Mouse (Mus musculus) heart, postnatal 25 days (tissue): ENCODE measurements at regions not wholly inside any gene's neighbourhood (a gene's known extent, or its start where the extent isn't known, plus 50 kb on each side); places are given as distances from the start of the nearest gene placed in this dataset.
A peak's percentile ranks its signal among the peaks of the same experiment; 100 is the strongest.
"Not testable (repeated sequence)": the region's sequence is repeated elsewhere in the genome, so short reads cannot be mapped to it uniquely, and the experiment has no call there.

Experiments
- DNase-seq: peaks from one replicate; pipeline ENCODE4 v3.0.0; 2022; ENCODE audit warnings: low spot score
- intact Hi-C: fragments of 180-260 bp; cut with DNase I; formaldehyde crosslinking; loops from one replicate; pipeline ENCODE4 v1.15.1; 2025

DNA sequence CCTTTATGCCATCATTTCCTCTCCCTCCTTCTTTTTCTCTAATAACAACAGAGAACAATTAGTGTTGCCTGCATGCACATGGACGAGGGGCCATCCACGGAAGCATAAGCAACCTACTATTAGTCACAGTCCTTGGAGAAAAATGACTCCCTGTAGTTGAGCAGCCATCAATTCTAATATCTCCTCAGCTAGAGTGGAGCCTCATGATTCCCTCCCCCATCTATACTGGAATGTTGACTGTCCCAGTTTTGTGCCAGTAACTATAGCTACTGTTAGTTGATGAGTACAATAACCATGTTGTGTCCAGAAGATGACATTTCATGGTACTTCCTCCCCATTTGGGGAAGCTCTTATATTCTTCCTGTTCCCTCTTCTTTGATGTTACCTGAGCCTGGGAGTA, 64.3 kb upstream of the Rtn4 start:
- no peak for DNase-seq
- intact Hi-C loops: no loop called here

DNA sequence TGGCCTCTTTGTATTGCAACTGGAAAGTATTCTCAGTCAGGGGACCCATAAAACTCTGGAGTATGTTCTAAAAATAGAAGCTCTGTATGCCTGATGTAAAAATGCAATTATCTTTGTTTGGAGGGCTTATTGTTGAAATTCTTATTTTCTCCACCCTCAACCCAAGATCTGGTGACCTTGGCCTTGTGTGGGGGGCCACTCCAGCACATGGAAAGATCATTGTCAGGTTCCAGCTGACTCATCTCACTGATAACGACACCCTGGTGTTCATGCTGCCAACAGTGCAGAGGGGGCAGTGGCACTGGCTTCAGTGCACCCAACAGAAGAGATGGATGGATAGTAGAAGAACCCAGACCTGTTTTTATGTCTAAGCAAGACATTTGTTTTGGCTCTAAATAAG, 60.3 kb upstream of the Rtn4 start:
- intact Hi-C loops: no loop called here
- DNase-seq: no peak

DNA sequence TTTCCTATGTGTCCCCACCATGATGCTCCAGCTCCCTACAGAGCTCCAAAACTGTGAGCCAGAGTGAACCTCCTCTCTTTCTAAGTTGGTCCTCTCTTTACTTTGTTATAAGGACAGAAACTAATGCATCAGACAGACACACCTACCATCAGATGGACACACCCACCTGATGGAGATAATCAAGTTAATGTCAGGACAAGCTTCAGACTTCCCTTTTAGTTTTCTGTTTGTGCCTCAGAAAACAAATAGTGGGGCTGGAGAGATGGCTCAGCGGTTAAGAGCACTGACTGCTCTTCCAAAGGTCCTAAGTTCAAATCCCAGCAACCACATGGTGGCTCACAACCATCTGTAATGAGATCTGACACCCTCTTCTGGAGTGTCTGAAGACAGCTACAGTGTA, 59.5 kb upstream of the Rtn4 start:
- DNase-seq, intact Hi-C loops: not testable (repeated sequence)

DNA sequence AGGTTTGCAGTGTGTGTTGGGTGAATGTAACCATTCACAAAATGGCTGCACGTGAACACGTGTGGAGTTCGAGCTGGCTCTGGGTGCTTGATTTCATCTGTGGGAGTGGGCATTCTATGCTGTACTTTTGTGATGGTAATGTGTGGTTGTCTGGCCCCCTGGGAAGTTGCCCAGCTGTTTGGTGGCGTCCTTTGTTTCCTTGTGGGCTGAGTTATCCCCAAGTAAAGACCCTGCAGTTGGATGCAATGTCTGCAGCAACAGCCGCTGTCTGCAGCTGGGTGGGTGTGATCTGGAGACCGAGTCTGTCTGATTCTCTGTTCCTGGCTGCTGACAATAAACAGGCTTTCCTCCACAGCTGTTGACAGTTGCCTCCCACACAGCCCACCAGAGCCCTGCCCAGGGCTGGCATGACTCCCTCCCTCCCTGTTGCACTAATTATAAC, 56.0 kb upstream of the Rtn4 start:
- peak; percentile 27 for DNase-seq
- intact Hi-C loops: no loop called here

DNA sequence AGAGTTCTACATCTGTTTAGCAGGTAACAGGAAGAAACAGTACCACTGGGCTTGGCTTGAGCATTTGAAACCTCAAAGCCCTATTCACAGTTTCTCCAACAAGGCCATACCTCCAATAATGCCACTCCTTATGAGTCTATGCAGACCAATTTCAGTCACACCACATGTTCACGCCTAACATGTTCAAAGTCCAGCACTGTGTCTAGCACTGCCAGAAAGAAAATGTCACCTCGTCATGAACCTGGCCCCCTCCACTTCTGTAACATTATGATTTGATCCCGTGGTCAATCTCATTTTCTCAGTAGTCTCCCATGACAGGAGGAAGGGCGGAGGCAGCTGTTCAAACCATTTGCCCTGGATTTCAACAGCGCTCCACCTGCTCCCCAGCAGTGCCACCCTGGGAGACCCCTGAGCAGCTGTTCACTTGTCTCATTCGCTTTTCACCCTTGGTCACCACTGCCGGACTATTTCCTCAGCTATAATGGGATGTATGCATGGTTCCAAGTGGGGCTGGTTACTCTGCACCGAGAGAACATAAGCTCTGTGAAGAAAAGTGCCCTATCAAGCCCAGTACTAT, 54.6 kb upstream of the Rtn4 start:
- intact Hi-C loops: no loop called here
- DNase-seq: no peak

DNA sequence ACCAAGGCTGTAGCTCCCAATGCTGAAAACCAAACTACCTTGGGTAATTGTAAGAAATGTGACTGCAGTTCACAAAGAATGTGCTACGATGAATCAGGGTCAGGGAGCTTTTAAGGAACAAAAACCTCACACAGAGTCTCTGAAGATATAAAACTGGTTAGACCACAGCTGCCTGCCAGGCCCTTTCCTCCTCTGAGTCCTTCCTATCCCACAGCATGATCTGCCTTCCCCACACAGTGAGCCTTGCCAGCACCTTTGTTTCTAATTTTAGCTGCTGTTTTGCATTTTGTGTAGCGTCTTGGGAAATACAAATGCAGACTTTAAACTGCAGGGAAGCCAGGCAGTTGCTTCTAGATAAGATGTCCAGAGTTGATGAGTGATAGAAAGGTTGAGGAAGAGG, 53.9 kb upstream of the Rtn4 start:
- intact Hi-C loops: no loop called here
- no peak for DNase-seq
